Mouse (Mus musculus) thymus, postnatal 14 days (tissue): Measurements from ENCODE around the gene Vpreb3.

ENCODE experiments used
- DNase-seq: peaks from one replicate; pipeline ENCODE4 v3.0.0; 2021

The Vpreb3 gene

DNA sequence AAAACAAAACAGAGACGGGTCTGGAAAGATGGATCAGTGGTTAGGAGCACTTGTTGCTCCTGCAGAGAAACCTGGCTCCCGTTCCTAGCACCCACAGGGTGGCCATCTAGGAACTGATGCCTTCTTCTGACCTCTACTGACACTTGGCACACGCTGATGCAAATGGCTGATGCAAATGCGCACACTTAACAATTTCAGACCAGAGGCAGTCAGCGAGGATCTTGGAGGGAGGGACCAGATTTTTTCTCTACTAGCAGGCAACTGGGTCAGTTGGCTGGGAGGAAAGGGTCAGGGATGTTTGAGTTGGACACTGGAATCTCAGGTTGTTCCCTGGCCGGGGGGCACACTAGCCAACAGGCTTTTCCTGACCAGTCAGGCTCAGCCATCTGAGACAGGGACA is 10.0 kb upstream of the Vpreb3 start, which contains the start of gene Chchd10:
Gene Chchd10, plus strand, starts transcription at position 240 of the 400 bp plus-strand sequence.
- DNase-seq = no peak

DNA sequence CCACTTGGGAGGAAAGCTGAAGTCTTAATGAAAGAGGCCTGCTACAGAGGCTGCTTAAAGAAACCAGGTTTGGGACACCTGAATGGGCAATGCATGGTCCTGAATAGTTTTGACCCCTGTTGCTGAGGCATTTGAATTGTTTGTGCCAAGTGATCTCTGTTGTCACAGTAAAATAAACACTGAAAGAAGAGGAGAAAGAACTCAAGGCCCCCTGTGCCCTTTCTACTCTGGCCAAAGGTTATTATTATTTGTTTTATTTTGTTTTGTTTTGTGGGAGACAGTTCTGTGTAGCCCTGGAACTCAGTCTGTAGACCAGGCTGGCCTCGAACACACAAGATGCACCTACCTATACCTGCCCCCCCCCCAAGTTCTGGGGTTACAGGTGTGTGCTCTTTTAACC is 7.9 kb upstream of the Vpreb3 start:
- no peak for DNase-seq

DNA sequence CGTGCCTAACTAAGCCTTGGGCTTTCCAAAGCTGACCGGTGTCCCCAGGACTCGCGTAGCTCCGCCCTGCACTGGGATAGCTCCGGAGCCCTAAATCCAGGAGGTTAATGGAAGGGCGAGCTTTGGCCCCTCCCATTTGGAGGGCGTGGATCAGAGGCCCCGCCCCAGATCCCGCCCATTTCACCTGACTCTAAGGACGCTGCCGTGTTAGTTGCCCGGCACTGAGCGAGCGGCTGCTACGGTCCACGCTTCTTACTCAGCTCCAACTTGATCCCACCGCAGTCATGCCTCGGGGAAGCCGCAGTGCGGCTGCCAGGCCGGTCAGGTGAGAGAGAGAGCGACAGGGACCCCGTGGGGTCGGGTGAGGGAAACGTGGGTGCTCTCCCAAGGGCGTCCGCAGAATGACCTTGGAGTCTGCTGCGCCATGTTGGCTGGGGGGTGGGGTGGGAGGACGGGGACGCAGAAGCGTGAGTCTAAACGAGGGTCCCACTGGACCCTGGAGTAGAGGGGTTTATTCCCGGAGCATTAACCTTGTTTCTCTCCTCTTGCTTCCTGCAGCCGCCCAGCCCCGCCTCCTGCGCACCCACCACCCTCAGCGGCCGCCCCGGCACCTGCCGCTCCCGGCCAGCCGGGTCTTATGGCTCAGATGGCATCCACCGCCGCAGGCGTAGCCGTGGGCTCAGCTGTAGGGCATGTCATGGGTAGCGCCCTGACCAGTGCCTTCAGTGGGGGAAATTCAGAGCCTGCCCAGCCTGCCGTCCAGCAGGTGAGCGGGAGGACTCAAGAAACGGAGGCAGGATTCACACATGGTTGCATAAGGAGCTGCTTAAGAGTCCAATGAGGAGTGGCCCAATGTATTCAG is 6.9 kb upstream of the Vpreb3 start, which contains the start of gene Mmp11:
Gene Mmp11, minus strand, starts transcription at position 817 of the 862 bp plus-strand sequence.
- DNase-seq = peak; percentile 70

DNA sequence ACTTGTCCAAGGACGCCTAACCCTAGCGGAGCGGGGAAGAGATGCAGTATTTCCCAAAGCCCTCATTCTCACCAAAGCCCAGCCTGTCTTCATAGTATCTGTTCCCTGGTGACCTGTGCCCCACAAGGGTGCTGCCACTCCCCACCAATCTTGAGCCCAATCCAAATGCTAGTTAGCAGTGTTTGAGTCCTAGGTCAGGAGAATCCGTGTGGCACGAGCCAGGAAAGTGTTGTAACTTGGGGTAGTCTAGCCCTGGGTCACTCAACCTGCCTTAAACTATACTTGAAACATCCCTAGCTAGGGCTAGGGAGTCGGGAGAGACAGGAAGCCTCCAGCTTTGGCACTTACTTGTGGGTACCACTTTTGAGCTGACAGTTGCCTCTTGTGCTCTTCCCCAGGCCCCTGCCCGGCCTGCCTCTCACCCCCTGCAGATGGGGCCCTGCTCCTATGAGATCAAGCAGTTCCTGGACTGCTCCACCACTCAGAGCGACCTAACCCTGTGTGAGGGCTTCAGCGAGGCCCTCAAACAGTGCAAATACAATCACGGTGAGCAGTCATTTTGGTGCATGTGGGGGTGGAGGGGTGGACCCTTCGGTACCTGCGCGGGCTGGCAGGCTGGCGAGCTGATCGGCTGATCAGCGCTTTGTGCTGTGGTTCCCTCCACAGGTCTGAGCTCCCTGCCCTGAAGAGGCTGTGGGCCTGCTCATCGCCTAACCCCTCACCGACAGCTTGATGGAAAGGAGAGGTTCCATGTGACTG is 5.8 kb upstream of the Vpreb3 start:
- DNase-seq = no peak

DNA sequence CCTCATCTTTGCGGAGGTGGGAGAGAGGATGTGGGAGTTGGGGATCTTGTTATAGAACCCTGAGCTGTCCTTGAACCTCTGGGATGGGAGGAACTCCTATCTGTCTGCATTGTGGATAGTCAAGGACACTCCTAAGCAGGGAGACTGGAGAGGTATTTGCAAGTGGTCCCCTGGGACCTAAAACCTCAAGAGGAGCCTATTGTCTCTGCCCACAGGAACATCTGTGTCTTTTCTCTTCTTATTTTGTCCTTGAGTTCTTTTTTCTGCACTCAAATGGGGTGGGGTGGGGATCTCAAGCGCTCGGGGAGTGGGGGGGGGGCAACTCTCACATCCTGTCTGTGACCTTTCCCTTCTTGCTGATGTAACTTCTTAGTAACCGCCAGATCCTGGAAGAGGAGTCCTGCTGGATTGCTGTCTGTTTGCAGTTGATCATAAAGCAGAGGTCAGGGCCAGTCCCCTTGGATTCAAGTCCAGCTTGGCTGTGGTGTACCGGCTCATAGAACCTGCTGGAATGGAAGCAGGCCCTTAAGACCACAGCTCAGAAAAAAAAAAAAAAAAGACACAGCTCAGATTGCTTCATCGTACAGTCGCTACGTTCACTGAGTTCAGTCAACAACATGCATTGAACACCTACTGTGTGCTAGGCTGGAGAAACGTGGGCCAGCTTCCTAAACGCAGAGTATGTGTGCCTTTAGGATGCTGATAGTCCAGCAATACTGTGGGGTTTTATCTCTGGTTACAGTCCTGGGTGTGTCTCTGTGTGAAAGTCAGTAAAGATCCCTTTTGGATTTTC is 4.8 kb upstream of the Vpreb3 start:
- DNase-seq = no peak

DNA sequence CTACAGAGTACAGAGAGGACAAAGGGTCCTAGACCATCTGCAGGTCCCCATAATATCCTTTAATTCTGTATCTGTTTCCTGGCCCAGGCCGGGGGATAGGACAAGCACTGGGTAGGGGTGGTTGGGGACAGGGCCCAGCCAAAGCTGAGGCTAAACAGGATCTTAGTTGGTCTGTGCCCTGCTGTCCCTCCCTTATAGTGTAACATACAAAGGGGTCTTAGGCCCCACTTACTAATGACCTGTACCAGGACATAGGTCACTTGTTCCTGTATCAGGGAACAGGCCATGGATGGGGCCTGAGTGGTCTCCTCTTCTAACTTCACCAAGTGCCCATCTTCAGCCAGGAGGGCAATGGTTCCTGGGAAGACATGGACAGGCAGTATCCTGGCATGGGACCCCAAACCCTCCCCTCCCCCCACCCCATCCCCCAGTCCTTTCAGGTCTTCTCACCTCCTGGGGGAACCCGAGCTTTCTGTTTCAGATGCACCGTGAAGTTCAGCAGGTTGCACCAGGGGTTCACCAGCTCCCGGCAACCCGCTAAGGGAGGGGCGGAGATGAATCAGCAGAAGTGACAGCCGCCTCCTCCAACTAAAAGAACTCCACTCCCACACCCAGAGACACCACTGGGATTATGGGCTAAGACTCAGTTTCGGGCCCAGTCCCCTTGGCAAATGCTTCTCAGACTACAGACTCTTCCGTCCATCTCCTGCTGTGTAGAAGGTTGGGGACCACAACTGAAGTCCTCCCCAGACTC is 3.2 kb upstream of the Vpreb3 start:
- no peak for DNase-seq

DNA sequence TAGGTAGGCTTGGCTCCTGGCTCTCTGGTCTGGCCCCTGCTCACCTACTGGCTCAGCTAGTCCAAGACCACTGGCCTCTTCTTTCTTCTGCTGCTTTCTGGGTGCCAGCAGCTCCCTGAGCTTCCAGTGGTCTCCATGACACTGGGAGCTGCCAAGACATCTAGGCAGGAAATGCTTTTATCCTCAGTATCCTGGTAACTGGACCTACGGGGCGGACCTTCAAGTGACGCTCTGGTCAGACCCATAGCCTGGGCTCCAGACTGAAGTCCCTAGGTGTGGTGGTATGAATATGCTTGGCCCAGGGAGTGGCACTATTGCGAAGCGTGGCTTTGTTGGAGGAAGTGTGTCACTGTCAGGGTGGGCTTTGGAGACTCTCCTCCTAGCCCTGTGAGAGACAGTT is 2.3 kb upstream of the Vpreb3 start, which contains the start of gene Gm867:
Gene Gm867, minus strand, starts transcription at position 153 of the 400 bp plus-strand sequence.
- DNase-seq = no peak

DNA sequence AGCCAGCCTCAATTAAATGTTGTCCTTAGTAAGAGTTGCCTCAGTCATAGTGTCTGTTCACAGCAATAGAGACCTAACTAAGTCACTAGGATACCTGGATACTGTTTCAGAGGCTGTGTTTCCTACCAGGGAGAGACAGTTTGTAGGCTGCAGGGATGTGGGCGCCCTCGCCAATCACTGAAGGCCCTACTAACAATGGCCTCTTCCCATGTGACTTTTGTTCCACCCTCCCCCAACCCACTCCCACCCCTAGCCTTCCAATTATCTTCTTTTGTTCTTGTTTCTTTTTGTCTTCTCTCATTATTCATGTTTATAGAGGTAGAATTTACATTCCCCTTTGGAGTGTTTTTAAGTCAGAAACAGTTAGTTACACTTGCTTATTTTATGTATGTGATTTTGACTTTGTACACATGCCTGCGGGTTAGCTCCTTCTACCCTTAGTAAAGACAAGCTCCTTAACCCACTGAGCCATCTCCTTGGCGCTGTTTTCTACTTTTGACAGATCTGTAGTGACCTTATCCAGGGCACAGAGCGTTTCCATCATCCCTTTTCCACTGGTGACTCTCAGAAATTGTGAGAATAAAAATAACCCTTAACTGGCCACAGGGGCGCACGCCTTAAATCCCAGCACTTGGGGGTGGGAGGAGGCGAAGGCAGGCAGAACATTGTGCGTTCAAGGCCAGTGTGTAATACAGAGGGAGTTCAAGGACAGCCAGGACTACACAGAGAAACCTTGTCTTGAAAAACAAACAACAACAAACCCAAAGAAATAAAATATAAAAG is 1.6 kb upstream of the Vpreb3 start:
- no peak for DNase-seq

DNA sequence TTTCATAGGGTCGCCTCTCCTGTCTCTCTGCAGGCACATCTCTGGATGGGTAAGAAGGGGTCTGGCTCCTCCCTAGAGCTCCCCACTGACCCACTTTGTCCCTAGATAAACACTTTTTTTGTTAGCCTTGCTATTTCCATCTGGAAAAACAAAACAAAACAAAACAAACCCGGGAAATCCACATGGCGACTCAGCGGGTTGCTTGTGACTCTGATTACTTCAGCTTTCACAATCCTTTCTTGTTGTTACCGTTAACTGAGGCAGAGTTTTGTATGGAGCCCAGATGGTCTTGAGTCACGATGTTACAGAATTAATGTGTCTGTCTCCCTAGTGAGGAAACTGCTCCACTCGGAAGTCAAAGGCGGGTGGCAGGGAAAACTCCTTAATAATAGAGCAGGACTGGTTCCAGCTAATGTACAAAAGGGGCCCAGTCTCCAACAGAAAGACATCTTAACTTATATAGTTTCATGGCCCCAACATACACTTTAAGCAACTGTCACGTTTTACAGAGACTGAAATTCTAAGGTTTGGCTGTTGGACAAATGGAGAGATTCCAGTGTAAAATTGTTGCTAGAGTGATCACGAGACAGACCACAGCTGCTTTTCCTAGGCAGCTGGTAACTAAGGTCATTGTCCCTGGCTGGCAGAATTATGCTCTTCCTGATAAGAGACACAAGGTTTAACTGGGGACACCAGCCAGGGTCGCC is 1.4 kb downstream of the Vpreb3 start:
- DNase-seq = no peak

DNA sequence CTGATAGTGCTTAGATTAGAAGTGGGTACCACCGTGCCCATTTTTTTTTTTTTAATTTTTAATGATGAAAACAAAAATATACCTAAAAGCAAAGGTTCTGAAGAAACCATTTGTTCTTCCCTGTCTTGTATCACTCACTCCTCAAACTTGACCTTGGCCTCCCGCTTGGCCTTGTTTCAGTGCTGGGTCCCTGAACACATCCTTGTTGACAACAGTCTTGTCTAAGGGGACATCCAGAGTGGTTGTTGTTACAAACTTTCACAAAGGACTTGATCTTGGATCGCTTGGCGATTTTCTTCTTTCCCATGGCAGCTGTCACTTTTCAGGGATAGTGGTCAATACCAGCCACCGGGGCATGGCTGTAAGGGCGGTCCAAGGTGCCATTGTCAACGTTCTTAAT is 2.4 kb downstream of the Vpreb3 start:
- DNase-seq = no peak

DNA sequence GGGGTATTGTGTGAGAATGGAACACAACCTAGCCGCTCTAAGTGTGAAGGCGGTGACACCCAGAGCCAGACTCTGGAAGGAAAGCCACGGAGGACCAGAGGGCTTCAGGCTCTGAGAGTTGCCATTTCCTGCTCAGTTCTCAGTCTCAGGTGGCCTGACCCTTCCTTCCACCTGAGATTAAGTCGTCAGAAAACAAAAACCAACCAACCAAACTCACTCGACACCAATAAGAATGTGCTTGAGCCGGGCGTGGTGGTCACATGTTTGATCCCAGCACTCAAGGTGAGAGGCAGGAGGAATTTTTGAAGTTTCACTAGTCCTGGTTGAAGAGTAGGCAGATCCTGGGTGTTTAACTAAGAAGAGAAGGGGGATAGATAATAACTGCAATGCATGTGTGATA is 3.0 kb downstream of the Vpreb3 start:
- DNase-seq = no peak

DNA sequence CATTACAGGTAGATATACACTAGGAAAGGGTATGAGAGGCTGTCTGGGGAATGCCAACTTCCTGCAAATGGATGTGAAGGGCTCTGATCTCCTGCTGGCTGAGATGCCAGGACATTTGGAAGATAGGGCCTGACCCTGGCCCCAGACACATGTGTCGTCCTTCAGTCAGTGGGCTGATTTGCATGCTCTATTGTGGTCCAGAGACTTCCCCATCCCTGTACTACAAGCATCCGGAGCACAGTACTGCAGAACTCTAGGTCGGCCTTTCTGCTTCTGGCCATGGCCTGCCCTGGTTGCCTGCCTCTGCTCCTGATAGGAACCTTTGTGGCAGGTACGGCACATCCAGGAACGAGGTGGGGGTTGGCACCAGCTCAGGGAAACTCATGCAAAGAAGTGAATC is 5.2 kb downstream of the Vpreb3 start:
- DNase-seq = no peak

DNA sequence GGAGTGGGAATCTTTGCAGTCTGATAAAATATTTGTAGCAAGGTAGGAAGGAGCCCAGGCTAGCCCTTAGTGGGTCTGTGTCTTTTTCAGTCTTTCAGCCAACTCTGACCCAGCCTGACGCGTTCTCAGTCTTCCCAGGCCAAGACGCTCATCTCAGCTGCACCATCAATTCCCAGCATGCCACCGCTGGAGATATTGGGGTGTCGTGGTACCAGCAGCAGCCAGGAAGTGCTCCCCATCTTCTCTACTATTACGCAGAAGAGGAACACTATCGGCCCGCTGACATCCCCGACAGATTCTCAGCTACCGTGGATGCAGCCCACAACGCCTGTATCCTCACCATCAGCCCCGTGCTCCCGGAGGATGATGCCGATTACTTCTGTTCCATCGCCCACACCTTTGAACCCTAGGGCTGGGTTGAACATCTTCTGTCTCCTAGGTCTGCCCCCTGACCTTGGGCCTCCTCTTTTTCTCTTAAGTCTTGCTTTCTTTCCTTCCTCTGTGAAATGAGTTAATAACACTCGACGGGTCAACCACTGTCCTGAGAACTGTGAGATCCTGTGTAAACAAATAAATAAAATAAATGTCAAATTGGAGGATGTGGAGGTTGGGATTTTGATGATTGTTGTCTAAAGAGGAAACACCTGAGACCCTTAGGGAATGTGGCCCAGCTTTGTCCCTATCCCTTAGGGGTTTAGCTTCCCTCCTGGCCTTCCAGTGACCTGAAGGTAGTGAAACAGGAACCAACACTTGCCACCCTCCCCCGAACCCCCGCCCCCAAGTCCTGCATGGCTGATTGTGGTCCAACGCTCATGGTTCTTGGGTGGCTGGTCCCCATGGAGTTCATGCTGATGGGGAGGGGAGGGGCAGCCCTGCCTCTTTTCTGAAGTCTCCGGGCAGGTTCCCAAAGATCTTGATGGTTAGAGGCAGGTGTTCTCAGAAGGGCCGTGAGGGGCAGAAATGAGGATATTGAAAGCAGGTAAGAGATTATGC is 6.5 kb downstream of the Vpreb3 start:
- no peak for DNase-seq

DNA sequence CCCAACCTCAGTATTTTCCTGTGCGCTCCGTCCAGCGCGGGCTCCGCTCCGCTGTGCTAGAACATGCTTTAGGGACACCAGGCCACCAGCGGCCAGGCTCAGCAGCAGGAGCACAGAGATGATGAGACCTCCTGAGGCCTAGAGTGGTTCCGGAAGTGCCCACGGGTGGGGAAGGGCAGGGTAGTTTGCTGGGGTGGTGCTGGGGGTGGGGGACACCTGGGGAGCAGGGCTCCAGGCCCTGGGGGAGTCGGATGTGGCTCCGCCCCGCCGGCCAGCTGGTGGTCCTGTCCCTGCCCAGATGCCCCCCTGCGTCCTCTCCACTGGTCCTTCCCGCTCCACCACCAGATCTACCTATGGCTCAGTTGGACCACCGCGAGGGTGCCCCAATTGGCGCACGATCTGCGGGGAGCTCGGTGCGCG is 7.9 kb downstream of the Vpreb3 start:
- DNase-seq = peak; percentile 61

DNA sequence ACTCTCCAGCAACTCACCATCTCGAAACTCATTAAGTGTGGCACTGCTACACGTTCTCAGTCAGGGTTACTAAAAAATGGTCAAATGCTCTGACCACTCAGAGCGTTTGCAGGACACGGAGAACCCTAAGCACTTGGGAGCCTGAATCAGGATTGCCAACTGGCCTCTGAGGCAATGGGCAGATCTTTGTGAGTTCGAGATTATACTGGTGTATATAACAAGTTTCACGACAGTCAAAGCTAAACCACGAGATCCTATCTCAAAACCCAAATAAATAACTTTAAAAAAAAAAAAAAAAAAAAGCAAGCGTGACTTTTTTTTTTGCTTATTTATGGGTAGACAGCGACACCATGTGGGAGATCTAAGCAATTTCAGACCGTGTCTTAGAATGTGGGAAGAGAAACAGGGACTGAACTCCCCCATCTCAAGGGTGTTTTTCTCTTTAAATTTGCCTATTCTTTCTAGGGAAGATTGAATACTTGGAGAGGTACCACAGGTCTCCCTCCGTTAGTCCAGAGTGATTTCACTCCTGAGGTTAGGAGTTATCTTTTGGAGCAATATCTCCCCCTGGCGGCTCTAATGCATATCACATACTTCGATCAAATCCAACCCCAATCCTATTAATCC is 8.7 kb downstream of the Vpreb3 start:
- peak; percentile 50 for DNase-seq

DNA sequence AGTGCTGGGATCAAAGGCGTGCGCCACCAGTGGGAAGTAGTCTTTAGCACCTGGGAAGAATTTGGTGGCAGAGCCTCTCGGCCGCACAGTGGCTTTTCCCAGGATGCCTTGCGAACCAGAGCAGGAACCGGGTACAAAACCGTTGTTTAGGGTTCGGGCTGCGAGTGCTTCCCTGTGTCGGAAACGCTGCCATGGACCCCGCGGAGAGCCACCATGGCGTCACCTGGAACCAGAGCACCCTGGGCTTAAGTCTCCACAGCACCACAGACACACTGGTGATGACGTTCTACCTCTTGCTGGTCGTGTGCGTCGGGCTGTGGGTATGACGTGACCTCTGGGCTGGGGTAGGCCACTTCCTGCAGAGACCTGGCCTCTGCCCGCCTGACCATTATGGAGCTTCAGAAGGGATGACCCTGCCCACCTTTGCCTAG is 11.5 kb downstream of the Vpreb3 start, which contains the start of gene Gm5134:
Gene Gm5134, plus strand, starts transcription at position 134 of the 431 bp plus-strand sequence.
- DNase-seq = peak; percentile 48

DNA sequence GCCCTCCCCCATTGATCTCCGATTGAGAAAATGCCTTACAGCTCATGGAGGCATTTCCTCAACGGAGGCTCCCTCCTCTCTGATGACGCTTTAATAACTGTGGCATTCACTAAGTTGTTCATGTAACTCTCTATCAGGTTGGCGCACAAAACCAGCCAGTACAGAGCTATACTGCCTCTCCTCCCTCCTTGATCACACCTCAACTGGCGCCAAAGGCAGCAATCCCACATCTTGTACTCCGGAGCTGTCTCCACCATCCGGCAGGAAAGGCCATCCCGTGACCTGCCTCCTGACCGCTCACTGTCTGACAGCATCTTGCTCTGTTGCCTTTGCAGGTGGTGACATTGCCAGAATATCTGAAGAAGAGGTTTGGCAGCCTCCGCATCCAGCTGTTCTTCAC is 31.0 kb downstream of the Vpreb3 start:
- no peak for DNase-seq

DNA sequence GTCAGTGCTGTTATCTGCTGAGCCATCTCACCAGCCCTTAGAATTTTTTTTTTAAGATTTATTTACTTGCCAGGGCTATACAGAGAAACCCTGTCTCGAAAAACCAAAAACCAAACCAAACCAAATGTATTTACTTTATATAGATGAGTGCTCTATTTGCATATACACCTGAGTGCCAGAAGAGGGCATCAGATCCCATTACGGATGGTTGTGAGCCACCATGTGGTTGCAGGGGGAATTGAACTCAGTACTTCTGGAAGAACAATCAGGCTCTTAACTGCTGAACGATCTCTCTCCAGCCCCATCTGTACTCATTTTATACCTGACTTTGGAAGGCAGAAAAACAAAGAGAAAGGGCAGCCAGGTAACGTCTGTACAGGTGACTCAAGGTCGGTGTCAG is 32.4 kb downstream of the Vpreb3 start:
- peak; percentile 34 for DNase-seq
